In the genomic region with DNA sequence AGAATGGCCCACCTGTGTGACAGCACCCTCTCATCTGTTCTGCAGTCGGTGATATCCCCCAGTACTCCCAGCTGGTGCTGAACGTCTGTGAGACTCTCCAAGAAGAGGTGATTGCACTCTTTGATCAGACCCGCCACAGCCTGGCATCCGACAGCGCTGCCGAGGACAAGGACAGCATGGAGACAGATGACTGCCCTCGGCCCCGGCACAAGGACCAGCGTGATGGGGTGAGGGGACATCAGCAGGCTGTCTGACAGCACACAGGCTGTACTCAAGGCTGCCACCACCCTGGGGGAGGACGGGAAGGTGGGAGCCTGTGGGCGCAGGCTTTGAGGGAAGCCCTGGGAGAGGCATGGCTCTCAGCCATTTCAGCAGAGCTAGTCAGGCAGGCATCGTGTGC, we compare ENCODE assay signal across 17 mouse cellular contexts. TPM values are rescaled to one million over a fixed set of nuclear protein-coding genes. Genes with fewer than 3 reads are reported as not detected.
A peak's percentile ranks its signal among the peaks of the same experiment; 100 is the strongest.
DNase-seq lines count a peak whose midpoint lies in the region; ATAC-seq and TF ChIP-seq lines count a peak whose summit lies in the region.
"Had no signal": no experiment of that assay in that cellular context is flagged by ENCODE, and none has a peak within 500 bp of the region (broad histone marks: within the 10 kb centered on the region; RNA-seq: fewer than 3 reads in every experiment).

No protein-coding gene starts in this region.

- no peak for TF ChIP-seq CTCF in E14TG2a.4 (conservative IDR thresholded peaks at IDR 0.05; ENCODE audit: low read length)

- peaks cover 49% of the 10 kb centered on the region for H3K36me3 ChIP-seq in heart, embryonic 16.5 days (ENCODE audit: control insufficient read depth, insufficient read depth)
- peaks cover 96% of the 10 kb centered on the region for H3K36me3 ChIP-seq in E14TG2a.4 (ENCODE audit: insufficient read depth, low read length)

- no peak overlapping the region for H3K4me3 ChIP-seq in heart, embryonic 16.5 days (ENCODE audit: low read length)
- H3K4me3 ChIP-seq in E14TG2a.4 (replicated peaks; ENCODE audit: low read length), result peak overlapping the region; percentile 30; the same call in 1 of the 2 replicates
- H3K4me3 ChIP-seq: forebrain, embryonic 12.5 days; hindbrain, embryonic 10.5 days had no signal

- no peaks in the 10 kb centered on the region for H3K9me3 ChIP-seq in heart, embryonic 16.5 days (replicated peaks; ENCODE audit: control insufficient read depth, low read length)
- H3K9me3 ChIP-seq in E14TG2a.4 (ENCODE audit: low read length), result no peaks in the 10 kb centered on the region
- H3K9me3 ChIP-seq: forebrain, embryonic 12.5 days; hindbrain, embryonic 10.5 days had no signal

- H3K4me2 ChIP-seq in heart, embryonic 16.5 days (ENCODE audit: low read depth, low read length), result no peak overlapping the region
- H3K4me2 ChIP-seq: forebrain, embryonic 12.5 days; midbrain, embryonic 11.5 days had no signal

- H3K4me1 ChIP-seq in heart, embryonic 16.5 days (ENCODE audit: control insufficient read depth, insufficient read depth, low read length), result no peaks in the 10 kb centered on the region
- peaks cover 54% of the 10 kb centered on the region for H3K4me1 ChIP-seq in E14TG2a.4 (replicated peaks; ENCODE audit: low read depth, low read length)
- H3K4me1 ChIP-seq: forebrain, embryonic 12.5 days; hindbrain, embryonic 10.5 days had no signal

- H3K27ac ChIP-seq in heart, embryonic 16.5 days (ENCODE audit: low read length), result no peak overlapping the region
- H3K27ac ChIP-seq: forebrain, embryonic 12.5 days; hindbrain, embryonic 10.5 days; macrophage had no signal

- ATAC-seq in cerebellum, adult (ENCODE audit: insufficient number of reproducible peaks, low FRiP score, low TSS enrichment), result no peak
- 0 out of 2 replicates have a peak, but pooled peaks have one; percentile 11 for ATAC-seq in heart, embryonic 16.5 days (replicated peaks; ENCODE audit: extremely low read depth, insufficient read depth, low FRiP score)

- H3K27me3 ChIP-seq in heart, embryonic 16.5 days (ENCODE audit: control insufficient read depth, insufficient read depth, low read length), result no peaks in the 10 kb centered on the region
- H3K27me3 ChIP-seq in E14TG2a.4 (ENCODE audit: insufficient read depth, low read length), result no peaks in the 10 kb centered on the region
- H3K27me3 ChIP-seq: forebrain, embryonic 12.5 days had no signal

- 65% methylated on average over 12 of the region's 12 CpGs for WGBS in heart, embryonic 16.5 days

- peak; percentile 39 for DNase-seq in cerebellum, adult 9-10 months
- no peak for DNase-seq in heart, adult 9 months (ENCODE audit: low spot score in 2 of 2)
- peak; percentile 68 for DNase-seq in adrenal gland, postnatal 25 days
- DNase-seq in right cerebral cortex, postnatal 25 days, result no peak
- DNase-seq in urinary bladder, postnatal 4 days (ENCODE audit: low spot score in 2 of 2), result no peak
- DNase-seq: cerebellum, postnatal 14 days; gastrocnemius, postnatal 36 days; kidney, adult 2 months; kidney, postnatal 14 days; thymus, postnatal 4 days had no signal

- no peak overlapping the region for H3K9ac ChIP-seq in heart, embryonic 16.5 days (ENCODE audit: low read length)
- H3K9ac ChIP-seq: forebrain, embryonic 12.5 days had no signal

RNA-seq across cellular contexts. Expression of a gene that starts 22.0 kb away (rescaled TPM):
- polyA plus RNA-seq in heart, embryonic 16.5 days (2015; fragmentation: Nextera tagmentation; extraction: Ambion mirVana), result 135 and 136 TPM in 2 replicates
- total RNA-seq in adrenal gland, postnatal 25 days (2021), result 90.0 and 111 TPM in 2 replicates

RNA-seq across cellular contexts. Expression of a gene that starts 26.9 kb away (rescaled TPM):
- 38.7 and 43.5 TPM in 2 replicates for polyA plus RNA-seq in heart, embryonic 16.5 days (2015; fragmentation: Nextera tagmentation; extraction: Ambion mirVana)
- total RNA-seq in adrenal gland, postnatal 25 days (2021), result 65.4 and 83.5 TPM in 2 replicates

RNA-seq across cellular contexts. Expression of a gene that starts 51.0 kb away (rescaled TPM):
- polyA plus RNA-seq in heart, embryonic 16.5 days (2015; fragmentation: Nextera tagmentation; extraction: Ambion mirVana), result 21.2 and 23.6 TPM in 2 replicates
- 38.0 and 38.9 TPM in 2 replicates for total RNA-seq in adrenal gland, postnatal 25 days (2021)

RNA-seq across cellular contexts. Expression of a gene that starts 51.0 kb away (rescaled TPM):
- polyA plus RNA-seq in heart, embryonic 16.5 days (2015; fragmentation: Nextera tagmentation; extraction: Ambion mirVana), result 31.8 and 33.0 TPM in 2 replicates
- total RNA-seq in adrenal gland, postnatal 25 days (2021), result 39.7 and 47.3 TPM in 2 replicates

RNA-seq across cellular contexts. Expression of a gene that starts 54.9 kb away (rescaled TPM):
- 26.0 and 29.3 TPM in 2 replicates for polyA plus RNA-seq in heart, embryonic 16.5 days (2015; fragmentation: Nextera tagmentation; extraction: Ambion mirVana)
- total RNA-seq in adrenal gland, postnatal 25 days (2021), result 22.3 and 28.5 TPM in 2 replicates

Comparison
In these comparisons a context has a peak if more than half of its experiments do, and no peak if none do; other contexts are left out.
1. DNase-seq: peak in cerebellum, adult 9-10 months (single experiment) and adrenal gland, postnatal 25 days (single experiment); none in heart, adult 9 months (0 of 2), right cerebral cortex, postnatal 25 days (single experiment) and urinary bladder, postnatal 4 days (0 of 2).